In the genomic region with DNA sequence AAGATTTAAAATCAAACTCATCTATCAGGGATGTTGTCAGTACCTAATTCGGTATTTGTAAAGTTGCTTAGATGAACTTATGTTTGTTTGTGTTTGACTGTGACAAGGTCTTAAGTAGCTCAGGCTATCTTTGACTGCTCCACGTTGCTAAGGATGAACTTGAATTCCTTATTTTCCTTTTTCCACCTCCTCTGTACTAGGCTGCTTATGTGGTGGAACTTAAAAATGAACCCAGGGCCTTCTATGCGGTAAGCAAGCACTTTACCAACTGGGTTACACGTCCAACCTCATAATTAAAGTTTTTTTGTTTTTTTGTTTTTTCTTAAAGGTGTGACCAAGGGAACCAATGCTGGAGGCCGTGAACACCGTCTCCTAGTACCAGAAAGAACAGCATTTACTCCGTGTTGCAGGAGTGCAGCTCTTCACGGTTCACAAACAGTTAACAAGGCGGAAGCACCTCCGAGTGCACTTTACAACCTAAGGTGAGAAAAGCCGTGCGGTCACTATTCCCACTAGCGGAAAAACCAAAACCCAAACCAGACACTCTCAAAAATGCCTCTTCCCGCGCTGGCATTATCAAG, we compare ENCODE assay signal across 8 mouse cellular contexts. TPM values are rescaled to one million over a fixed set of nuclear protein-coding genes. Genes with fewer than 3 reads are reported as not detected.
DNase-seq lines count a peak whose midpoint lies in the region; ATAC-seq lines count a peak whose summit lies in the region.

Gene Zcchc7, plus strand, starts transcription at position 325 of the 581 bp plus-strand sequence.

- peak within 1 kb of the TSS; percentile 92 for H3K4me3 ChIP-seq in intestine, embryonic 15.5 days (replicated peaks)
- peak within 1 kb of the TSS; percentile 98 for H3K4me3 ChIP-seq in midbrain, embryonic 10.5 days

- H3K4me1 ChIP-seq in intestine, embryonic 15.5 days (replicated peaks): peaks cover 2% of the 10 kb centered on the region; the same call in 1 of the 2 replicates
- peaks cover 27% of the 10 kb centered on the region for H3K4me1 ChIP-seq in midbrain, embryonic 10.5 days

- no peaks in the 10 kb centered on the region for H3K9me3 ChIP-seq in intestine, embryonic 15.5 days
- H3K9me3 ChIP-seq in midbrain, embryonic 10.5 days (replicated peaks): no peaks in the 10 kb centered on the region

- peak within 1 kb of the TSS; percentile 95 for H3K9ac ChIP-seq in intestine, embryonic 15.5 days

- no peak for DNase-seq in layer of hippocampus, adult 8-10 months (ENCODE audit: low spot score in 2 of 2)
- no peak for DNase-seq in layer of hippocampus, adult 9-11 months
- no peak for DNase-seq in adrenal gland, postnatal 25 days
- DNase-seq in gastrocnemius, adult 8-10 months (ENCODE audit: low spot score in 2 of 2): no peak
- no peak for DNase-seq in midbrain, embryonic 10.5 days (ENCODE audit: low spot score)
- DNase-seq in embryo, embryonic 10.5 days (ENCODE audit: low spot score): no peak
- no peak for DNase-seq in retina, embryonic 14.5 days (ENCODE audit: low spot score)

- peak within 1 kb of the TSS; percentile 68 for H3K4me2 ChIP-seq in intestine, embryonic 15.5 days (replicated peaks)

- ATAC-seq in intestine, embryonic 15.5 days: peak; percentile 69

- H3K27ac ChIP-seq in intestine, embryonic 15.5 days: peak within 1 kb of the TSS; percentile 95
- peak within 1 kb of the TSS; percentile 94 for H3K27ac ChIP-seq in midbrain, embryonic 10.5 days (replicated peaks)

- WGBS in intestine, embryonic 15.5 days: 3% methylated on average over 15 of the region's 15 CpGs
- WGBS in midbrain, embryonic 10.5 days: 6% methylated on average over 15 of the region's 15 CpGs

- H3K36me3 ChIP-seq in intestine, embryonic 15.5 days: no peaks in the 10 kb centered on the region
- no peaks in the 10 kb centered on the region for H3K36me3 ChIP-seq in midbrain, embryonic 10.5 days

- H3K27me3 ChIP-seq in intestine, embryonic 15.5 days (replicated peaks): no peaks in the 10 kb centered on the region
- H3K27me3 ChIP-seq in midbrain, embryonic 10.5 days (ENCODE audit: low read depth, poor library complexity, severe bottlenecking): no peaks in the 10 kb centered on the region

RNA-seq across cellular contexts. Expression of gene Zcchc7, which starts in this region (rescaled TPM):
- 10 to 100 TPM; 56.6 to 93.7 (median 75.1) TPM for total RNA-seq in layer of hippocampus, adult 8-10 months (2022)
- total RNA-seq in adrenal gland, postnatal 25 days (2021): 61.2 and 71.2 TPM in 2 replicates
- 10 to 100 TPM; 11.7 to 16.9 (median 14.4) TPM for total RNA-seq in gastrocnemius, adult 8-10 months (2022)
- 44.0 and 47.6 TPM in 2 replicates for polyA plus RNA-seq in intestine, embryonic 15.5 days (2015; fragmentation: Nextera tagmentation; extraction: Ambion mirVana)
- polyA plus RNA-seq in midbrain, embryonic 10.5 days (2016; fragmentation: Nextera tagmentation; extraction: Ambion mirVana): 22.4 and 23.6 TPM in 2 replicates
